Mouse (Mus musculus): ENCODE data around the gene Adgrl4.

GRCm38 (mm10) chr3:151565664-151566621, 128.3 kb downstream of the Adgrl4 start:
- TF ChIP-seq FLI1 (IDR thresholded peaks at IDR 0.05; ENCODE audit: low read length) (no peak), GATA1 (IDR thresholded peaks at IDR 0.05; ENCODE audit: borderline replicate concordance, low read length) (no peak)
